ENCODE assay signal across 18 mouse cellular contexts in the genomic region with DNA sequence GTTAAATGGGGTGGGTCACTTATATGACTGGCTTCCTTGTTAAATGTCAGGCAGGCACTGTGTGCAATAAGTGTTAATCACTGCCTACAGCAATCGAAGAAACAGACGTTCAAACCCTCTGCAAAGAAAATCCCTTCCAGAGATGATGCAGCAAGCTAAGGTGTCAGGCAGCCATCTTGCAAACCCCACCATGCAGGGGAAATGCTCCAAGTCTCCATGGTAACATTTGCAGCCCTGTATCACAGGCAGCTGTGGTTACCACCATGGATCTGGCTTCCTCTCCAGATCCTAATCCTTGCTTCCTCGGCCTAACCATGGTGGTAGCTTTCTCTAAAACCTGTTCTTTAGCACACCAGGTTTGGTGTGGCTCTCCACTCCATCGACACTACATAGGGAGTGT.
"Had no signal": no experiment of that assay in that cellular context is flagged by ENCODE, and none has a peak within 500 bp of the region (broad histone marks: within the 10 kb centered on the region; RNA-seq: fewer than 3 reads in every experiment).

No protein-coding gene starts in this region.

- DNase-seq: lung, embryonic 14.5 days; lung, postnatal 10 days; lung, postnatal 4 days; midbrain, embryonic 14.5 days; retina, postnatal 1 day; right cerebral cortex, adult 18-20 months; right cerebral cortex, postnatal 25 days; right cerebral cortex, postnatal 4 days; spleen, adult 18-20 months; thymus, adult 18-20 months; thymus, postnatal 14 days; thymus, postnatal 36 days had no signal

- H3K27ac ChIP-seq: midbrain, embryonic 10.5 days; midbrain, embryonic 12.5 days; neural tube, embryonic 13.5 days; neural tube, embryonic 15.5 days had no signal

- H3K4me1 ChIP-seq: midbrain, embryonic 12.5 days; neural tube, embryonic 15.5 days had no signal

- ATAC-seq: midbrain, embryonic 16.5 days had no signal

- H3K9ac ChIP-seq: lung, embryonic 14.5 days; midbrain, embryonic 12.5 days; neural tube, embryonic 13.5 days; neural tube, embryonic 15.5 days had no signal

- H3K4me3 ChIP-seq: midbrain, embryonic 10.5 days; midbrain, embryonic 12.5 days; myocyte; neural tube, embryonic 13.5 days; neural tube, embryonic 15.5 days had no signal

- H3K4me2 ChIP-seq: lung, embryonic 14.5 days; midbrain, embryonic 12.5 days; neural tube, embryonic 13.5 days; neural tube, embryonic 15.5 days had no signal

- H3K9me3 ChIP-seq: midbrain, embryonic 10.5 days; midbrain, embryonic 12.5 days; neural tube, embryonic 13.5 days; neural tube, embryonic 15.5 days had no signal

- H3K36me3 ChIP-seq: midbrain, embryonic 10.5 days; midbrain, embryonic 12.5 days; neural tube, embryonic 13.5 days; neural tube, embryonic 15.5 days had no signal

- H3K27me3 ChIP-seq: midbrain, embryonic 12.5 days; neural tube, embryonic 13.5 days; neural tube, embryonic 15.5 days had no signal
